Mouse (Mus musculus): ENCODE data around the gene Mrpl55. TPM values are rescaled to one million over a fixed set of nuclear protein-coding genes. Genes with fewer than 3 reads are reported as not detected.

Mrpl55 gene
- polyA plus RNA-seq, 1 experiment from 2014 or later: 91.1 TPM

DNA sequence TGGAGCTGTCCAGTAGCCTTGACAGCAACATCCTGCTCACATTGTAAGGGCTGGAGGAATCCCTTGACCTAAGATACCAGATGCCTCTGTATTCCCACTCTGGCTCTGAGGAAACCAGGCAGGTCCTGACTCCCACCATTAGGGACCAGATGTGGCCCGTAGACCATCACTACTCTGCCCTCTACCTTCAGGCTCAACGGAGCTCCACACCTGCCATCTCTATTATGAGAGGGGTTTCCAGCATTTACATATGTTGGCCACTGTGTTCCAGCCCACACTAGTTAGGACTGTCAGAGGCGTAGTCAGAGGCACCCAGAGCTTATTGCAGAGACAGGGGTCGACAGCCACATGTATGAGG, 37.1 kb downstream of the Mrpl55 start:
- peaks cover 15% of the 10 kb centered on the region; the same call in 1 of the 2 replicates for H3K27me3 ChIP-seq (replicated peaks)
- H3K4me1 ChIP-seq: peaks cover 8% of the 10 kb centered on the region
- H3K27ac ChIP-seq: no peak overlapping the region
- H3K36me3 ChIP-seq: no peaks in the 10 kb centered on the region
- H3K9ac ChIP-seq: no peak overlapping the region
- H3K9me3 ChIP-seq: no peaks in the 10 kb centered on the region
- WGBS: 61% methylated on average over 4 of the region's 4 CpGs
- peak overlapping the region; percentile 33; the same call in 1 of the 2 replicates for H3K4me2 ChIP-seq (replicated peaks)
- no peak overlapping the region for H3K4me3 ChIP-seq
- ATAC-seq (ENCODE audit: low FRiP score, low read depth): peak; percentile 13; the same call in 1 of the 2 replicates

- Histone ChIP-seq H3K36me3 (no peaks in the 10 kb centered on the region), H3K9me3 (no peaks in the 10 kb centered on the region), H3K27me3 (replicated peaks) (peaks cover 15% of the 10 kb centered on the region; the same call in 1 of the 2 replicates), H3K9ac (no peak overlapping the region), H3K4me2 (replicated peaks) (no peak overlapping the region), H3K4me1 (peaks cover 8% of the 10 kb centered on the region), H3K27ac (no peak overlapping the region), H3K4me3 (no peak overlapping the region)
- no peak for ATAC-seq (ENCODE audit: low FRiP score, low read depth)
- WGBS: 73% methylated on average over 4 of the region's 4 CpGs
Observed at GRCm38 (mm10) chr11:59239796-59240195, 37.5 kb downstream of the Mrpl55 start.

DNA sequence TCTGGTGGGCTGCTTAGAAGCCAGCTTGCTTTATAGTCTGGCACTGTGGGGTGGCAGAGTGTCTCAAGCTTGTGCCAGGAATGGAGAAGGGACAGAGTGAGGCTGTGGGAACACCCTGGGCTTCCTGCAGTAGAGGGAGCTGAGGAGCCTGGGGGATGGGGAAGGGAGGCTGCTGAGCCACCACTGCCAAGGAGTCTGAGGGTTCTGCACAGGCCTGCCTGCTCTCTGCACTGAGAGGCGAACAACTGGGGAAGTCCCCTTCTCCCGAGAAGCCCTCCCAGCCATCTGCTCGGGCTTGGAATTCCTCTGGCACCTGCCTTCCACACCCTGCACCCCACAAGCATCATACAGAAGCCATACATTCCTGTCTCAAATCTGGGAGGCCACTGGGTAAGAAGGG, 39.6 kb downstream of the Mrpl55 start:
- WGBS: 50% methylated on average over 3 of the region's 3 CpGs
- H3K9me3 ChIP-seq: no peaks in the 10 kb centered on the region
- no peaks in the 10 kb centered on the region for H3K36me3 ChIP-seq
- no peak overlapping the region for H3K9ac ChIP-seq
- ATAC-seq (ENCODE audit: low FRiP score, low read depth): no peak
- 0 out of 2 replicates have a peak overlapping the region, but pooled peaks have one; percentile 5 for H3K4me2 ChIP-seq (replicated peaks)
- no peak overlapping the region for H3K4me3 ChIP-seq
- H3K4me1 ChIP-seq: peaks cover 8% of the 10 kb centered on the region
- H3K27ac ChIP-seq: no peak overlapping the region
- H3K27me3 ChIP-seq (replicated peaks): peaks cover 15% of the 10 kb centered on the region; the same call in 1 of the 2 replicates

- Histone ChIP-seq H3K9me3 (no peaks in the 10 kb centered on the region), H3K4me3 (no peak overlapping the region), H3K4me2 (replicated peaks) (no peak overlapping the region), H3K27me3 (replicated peaks) (peaks cover 15% of the 10 kb centered on the region; the same call in 1 of the 2 replicates), H3K9ac (no peak overlapping the region), H3K36me3 (no peaks in the 10 kb centered on the region), H3K4me1 (peaks cover 6% of the 10 kb centered on the region), H3K27ac (no peak overlapping the region)
- WGBS: 19% methylated on average over 6 of the region's 6 CpGs
- no peak for ATAC-seq (ENCODE audit: low FRiP score, low read depth)
Observed at GRCm38 (mm10) chr11:59243856-59244255, 41.6 kb downstream of the Mrpl55 start.

GRCm38 (mm10) chr11:59248101-59248500, 45.8 kb downstream of the Mrpl55 start:
- Histone ChIP-seq H3K9me3 (no peaks in the 10 kb centered on the region), H3K4me1 (no peaks in the 10 kb centered on the region), H3K27me3 (replicated peaks) (peaks cover 6% of the 10 kb centered on the region; the same call in 1 of the 2 replicates), H3K36me3 (no peaks in the 10 kb centered on the region), H3K4me2 (replicated peaks) (no peak overlapping the region), H3K4me3 (no peak overlapping the region), H3K27ac (no peak overlapping the region), H3K9ac (no peak overlapping the region)
- ATAC-seq (ENCODE audit: low FRiP score, low read depth): no peak
- 78% methylated on average over 10 of the region's 10 CpGs for WGBS

Other genes starting within 250 kb of the Mrpl55 start
- gene Hist3h2a, start 247.8 kb upstream of the Mrpl55 start, polyA plus RNA-seq (2016; fragmentation: Nextera tagmentation; extraction: Ambion mirVana): 91.6 and 103 TPM in 2 replicates
- 0.84 and 1.0 TPM in 2 replicates for gene Trim17, start 247.8 kb upstream of the Mrpl55 start, polyA plus RNA-seq (2016; fragmentation: Nextera tagmentation; extraction: Ambion mirVana)
- 20.5 TPM in 2 replicates for gene Trim11, start 224.4 kb upstream of the Mrpl55 start, polyA plus RNA-seq (2016; fragmentation: Nextera tagmentation; extraction: Ambion mirVana)
- gene Obscn, start 66.1 kb upstream of the Mrpl55 start, polyA plus RNA-seq (2016; fragmentation: Nextera tagmentation; extraction: Ambion mirVana): 0.42 TPM in 2 replicates
- 6.5 and 7.8 TPM in 2 replicates for gene Iba57, start 38.7 kb upstream of the Mrpl55 start, polyA plus RNA-seq (2016; fragmentation: Nextera tagmentation; extraction: Ambion mirVana)
- gene Gjc2, start 19.3 kb upstream of the Mrpl55 start, polyA plus RNA-seq (2016; fragmentation: Nextera tagmentation; extraction: Ambion mirVana): 0.23 and 0.39 TPM in 2 replicates
- 111 and 113 TPM in 2 replicates for gene Guk1, start 10.3 kb upstream of the Mrpl55 start, polyA plus RNA-seq (2016; fragmentation: Nextera tagmentation; extraction: Ambion mirVana)
- 30.1 and 30.5 TPM in 2 replicates for gene 2310033P09Rik, start 5.8 kb downstream of the Mrpl55 start, polyA plus RNA-seq (2016; fragmentation: Nextera tagmentation; extraction: Ambion mirVana)
- gene Arf1, start 25.8 kb downstream of the Mrpl55 start, polyA plus RNA-seq (2016; fragmentation: Nextera tagmentation; extraction: Ambion mirVana): 623 and 633 TPM in 2 replicates
- 3.4 and 4.1 TPM in 2 replicates for gene Wnt3a, start 88.3 kb downstream of the Mrpl55 start, polyA plus RNA-seq (2016; fragmentation: Nextera tagmentation; extraction: Ambion mirVana)
- 3.9 and 4.2 TPM in 2 replicates for gene Wnt9a, start 104.4 kb downstream of the Mrpl55 start, polyA plus RNA-seq (2016; fragmentation: Nextera tagmentation; extraction: Ambion mirVana)
- gene Prss38, start 173.2 kb downstream of the Mrpl55 start, polyA plus RNA-seq (2016; fragmentation: Nextera tagmentation; extraction: Ambion mirVana): not detected in 2 replicates
- gene Jmjd4, start 247.6 kb downstream of the Mrpl55 start, polyA plus RNA-seq (2016; fragmentation: Nextera tagmentation; extraction: Ambion mirVana): 13.6 and 14.5 TPM in 2 replicates
- gene Snap47, start 248.7 kb downstream of the Mrpl55 start, polyA plus RNA-seq (2016; fragmentation: Nextera tagmentation; extraction: Ambion mirVana): 278 and 282 TPM in 2 replicates